Mouse (Mus musculus): ENCODE measurements around the gene Stk11. TPM values are rescaled to one million over a fixed set of nuclear protein-coding genes. Genes with fewer than 3 reads are reported as not detected.

The Stk11 gene
- total and polyA plus RNA-seq, 2 experiments: 71.5 to 110 TPM

- Histone ChIP-seq H3K4me1 (ENCODE audit: control insufficient read depth, insufficient read depth, low read length) (peaks cover 8% of the 10 kb centered on the region), H3K27me3 (ENCODE audit: control insufficient read depth, insufficient read depth, low read length) (no peaks in the 10 kb centered on the region), H3K4me3 (ENCODE audit: insufficient read depth, low read depth, low read length) (no peak overlapping the region), H3K79me2 (ENCODE audit: control insufficient read depth, insufficient read depth, low read length) (peaks cover 43% of the 10 kb centered on the region), H3K36me3 (ENCODE audit: control insufficient read depth, insufficient read depth, low read length) (peaks cover 5% of the 10 kb centered on the region; the same call in 1 of the 2 replicates), H3K27ac (replicated peaks; ENCODE audit: insufficient read depth, low read depth, low read length) (no peak overlapping the region), H3K9ac (ENCODE audit: low read depth, low read length) (no peak overlapping the region)
- WGBS: 93% methylated on average over 9 of the region's 9 CpGs
- no peak for DNase-seq (ENCODE audit: extremely low read depth, low read depth, low spot score)
- no peak for TF ChIP-seq CTCF (IDR thresholded peaks at IDR 0.05; ENCODE audit: low read depth, low read length)
- TF ChIP-seq POLR2A (IDR thresholded peaks at IDR 0.05; ENCODE audit: extremely low read depth, insufficient read depth, low read length): no peak
Observed at GRCm38 (mm10) chr10:80123932-80124562, 8.4 kb downstream of the Stk11 start.

GRCm38 (mm10) chr10:80127920-80128319 is 12.3 kb downstream of the Stk11 start:
- no peak overlapping the region for H3K4me3 ChIP-seq (ENCODE audit: insufficient read depth, low read depth, low read length)
- peaks cover 23% of the 10 kb centered on the region for H3K4me1 ChIP-seq (ENCODE audit: control insufficient read depth, insufficient read depth, low read length)
- no peak for DNase-seq (ENCODE audit: extremely low read depth, low read depth, low spot score)
- H3K9ac ChIP-seq (ENCODE audit: low read depth, low read length): no peak overlapping the region
- TF ChIP-seq CTCF (IDR thresholded peaks at IDR 0.05; ENCODE audit: low read depth, low read length) (no peak), POLR2A (IDR thresholded peaks at IDR 0.05; ENCODE audit: extremely low read depth, insufficient read depth, low read length) (no peak)
- H3K79me2 ChIP-seq (ENCODE audit: control insufficient read depth, insufficient read depth, low read length): peaks cover 27% of the 10 kb centered on the region
- peaks cover 5% of the 10 kb centered on the region; the same call in 1 of the 2 replicates for H3K36me3 ChIP-seq (ENCODE audit: control insufficient read depth, insufficient read depth, low read length)
- WGBS: 94% methylated on average over 8 of the region's 8 CpGs
- H3K27ac ChIP-seq (replicated peaks; ENCODE audit: insufficient read depth, low read depth, low read length): no peak overlapping the region
- H3K27me3 ChIP-seq (ENCODE audit: control insufficient read depth, insufficient read depth, low read length): no peaks in the 10 kb centered on the region

- WGBS: 30% methylated on average over 9 of the region's 9 CpGs
Observed at GRCm38 (mm10) chr10:80129846-80130245, 14.2 kb downstream of the Stk11 start.

DNA sequence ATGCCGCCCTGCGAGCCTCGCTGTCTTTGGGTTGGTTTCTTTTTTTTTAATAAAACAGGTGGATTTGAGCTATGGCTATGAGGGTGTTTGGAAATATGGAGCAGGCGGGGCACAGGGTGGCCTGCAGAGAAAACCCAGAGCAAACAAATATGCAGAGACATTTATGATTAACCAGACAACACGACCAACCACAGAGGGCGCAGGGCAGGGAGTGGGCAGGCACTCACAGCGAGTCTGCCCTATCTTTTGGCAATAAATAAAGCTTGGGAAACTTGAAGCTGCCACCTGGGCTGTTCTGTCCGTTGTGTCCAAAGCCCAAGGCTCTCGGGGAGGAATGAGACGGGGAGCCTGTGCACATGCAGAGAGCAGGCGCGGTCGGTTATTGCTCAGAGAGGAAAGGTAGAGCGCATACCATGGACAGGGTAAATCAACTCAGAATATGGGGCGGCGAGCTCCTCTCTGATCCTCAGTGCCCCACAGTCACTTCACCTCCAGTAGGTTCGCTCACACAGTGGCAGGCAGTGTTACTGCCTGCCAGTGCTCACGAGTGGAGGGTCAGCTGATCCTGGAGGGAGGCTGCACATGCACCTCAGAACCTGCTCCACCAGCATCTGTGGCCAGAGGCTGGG is 14.9 kb downstream of the Stk11 start:
- Histone ChIP-seq H3K27me3 (ENCODE audit: control insufficient read depth, insufficient read depth, low read length) (no peaks in the 10 kb centered on the region), H3K27ac (replicated peaks; ENCODE audit: insufficient read depth, low read depth, low read length) (peak overlapping the region; percentile 84), H3K79me2 (ENCODE audit: control insufficient read depth, insufficient read depth, low read length) (peaks cover 7% of the 10 kb centered on the region), H3K36me3 (ENCODE audit: control insufficient read depth, insufficient read depth, low read length) (peaks cover 5% of the 10 kb centered on the region; the same call in 1 of the 2 replicates), H3K9ac (ENCODE audit: low read depth, low read length) (peak overlapping the region; percentile 45), H3K4me3 (ENCODE audit: insufficient read depth, low read depth, low read length) (peak overlapping the region; percentile 8; the same call in 1 of the 2 replicates), H3K4me1 (ENCODE audit: control insufficient read depth, insufficient read depth, low read length) (peaks cover 23% of the 10 kb centered on the region)
- TF ChIP-seq POLR2A (IDR thresholded peaks at IDR 0.05; ENCODE audit: extremely low read depth, insufficient read depth, low read length) (0 out of 2 replicates have a peak, but pooled peaks have one; percentile 19), CTCF (IDR thresholded peaks at IDR 0.05; ENCODE audit: low read depth, low read length) (peak; percentile 29; the same call in 1 of the 2 replicates)
- peak; percentile 95 for DNase-seq (ENCODE audit: extremely low read depth, low read depth, low spot score)
- 29% methylated on average over 18 of the region's 18 CpGs for WGBS

More at GRCm38 (mm10) chr10:80129846-80130245, 14.2 kb downstream of the Stk11 start:
- H3K79me2 ChIP-seq (ENCODE audit: control insufficient read depth, insufficient read depth, low read length): peaks cover 12% of the 10 kb centered on the region
- peak overlapping the region; percentile 45 for H3K9ac ChIP-seq (ENCODE audit: low read depth, low read length)
- H3K36me3 ChIP-seq (ENCODE audit: control insufficient read depth, insufficient read depth, low read length): peaks cover 5% of the 10 kb centered on the region; the same call in 1 of the 2 replicates
- TF ChIP-seq POLR2A (IDR thresholded peaks at IDR 0.05; ENCODE audit: extremely low read depth, insufficient read depth, low read length): no peak
- no peak for TF ChIP-seq CTCF (IDR thresholded peaks at IDR 0.05; ENCODE audit: low read depth, low read length)
- DNase-seq (ENCODE audit: extremely low read depth, low read depth, low spot score): peak; percentile 90
- no peaks in the 10 kb centered on the region for H3K27me3 ChIP-seq (ENCODE audit: control insufficient read depth, insufficient read depth, low read length)
- peak overlapping the region; percentile 8; the same call in 1 of the 2 replicates for H3K4me3 ChIP-seq (ENCODE audit: insufficient read depth, low read depth, low read length)
- H3K4me1 ChIP-seq (ENCODE audit: control insufficient read depth, insufficient read depth, low read length): peaks cover 23% of the 10 kb centered on the region
- H3K27ac ChIP-seq (replicated peaks; ENCODE audit: insufficient read depth, low read depth, low read length): peak overlapping the region; percentile 84

- DNase-seq (ENCODE audit: extremely low read depth, low read depth, low spot score): no peak
- TF ChIP-seq POLR2A (IDR thresholded peaks at IDR 0.05; ENCODE audit: extremely low read depth, insufficient read depth, low read length) (no peak), CTCF (IDR thresholded peaks at IDR 0.05; ENCODE audit: low read depth, low read length) (no peak)
- no peak overlapping the region for H3K9ac ChIP-seq (ENCODE audit: low read depth, low read length)
- 74% methylated on average over 55 of the region's 55 CpGs for WGBS
- H3K36me3 ChIP-seq (ENCODE audit: control insufficient read depth, insufficient read depth, low read length): peaks cover 3% of the 10 kb centered on the region; the same call in 1 of the 2 replicates
- peak overlapping the region; percentile 76; the same call in 1 of the 2 replicates for H3K27ac ChIP-seq (replicated peaks; ENCODE audit: insufficient read depth, low read depth, low read length)
- peaks cover 25% of the 10 kb centered on the region for H3K4me1 ChIP-seq (ENCODE audit: control insufficient read depth, insufficient read depth, low read length)
- H3K4me3 ChIP-seq (ENCODE audit: insufficient read depth, low read depth, low read length): no peak overlapping the region
- H3K79me2 ChIP-seq (ENCODE audit: control insufficient read depth, insufficient read depth, low read length): peaks cover 7% of the 10 kb centered on the region
- no peaks in the 10 kb centered on the region for H3K27me3 ChIP-seq (ENCODE audit: control insufficient read depth, insufficient read depth, low read length)
Observed at GRCm38 (mm10) chr10:80131316-80131951, 15.8 kb downstream of the Stk11 start.

Data from liver, adult 2 months (tissue).